Mouse (Mus musculus): ENCODE measurements around the gene Gm9944.

Gm9944 gene

DNA sequence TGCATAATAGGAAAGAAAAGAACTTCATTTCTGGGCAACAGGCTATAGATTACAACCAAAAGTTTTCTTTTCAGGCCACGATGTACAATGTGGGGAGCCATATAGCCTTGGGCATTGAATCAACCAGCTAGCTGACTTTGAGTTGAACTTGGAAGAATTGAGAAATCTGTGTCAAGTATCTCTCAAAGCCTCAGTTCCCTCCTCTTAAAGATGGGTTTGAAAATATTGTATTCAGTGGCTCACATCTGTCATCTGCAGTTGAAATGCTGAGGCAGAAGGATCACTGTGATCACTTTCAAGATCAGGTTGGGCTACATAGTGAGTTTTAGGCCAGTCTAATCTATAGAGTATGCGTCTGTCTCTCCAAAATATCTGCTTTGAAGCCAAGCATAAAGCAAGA, at the start of gene Gm9944:
Gene Gm9944 (minus strand): TSS at position 101 of the 400 bp plus-strand sequence.
- in situ Hi-C loops (cut with MboI; ENCODE audit: unreplicated experiment in 2 of 2) = no loop called here

DNA sequence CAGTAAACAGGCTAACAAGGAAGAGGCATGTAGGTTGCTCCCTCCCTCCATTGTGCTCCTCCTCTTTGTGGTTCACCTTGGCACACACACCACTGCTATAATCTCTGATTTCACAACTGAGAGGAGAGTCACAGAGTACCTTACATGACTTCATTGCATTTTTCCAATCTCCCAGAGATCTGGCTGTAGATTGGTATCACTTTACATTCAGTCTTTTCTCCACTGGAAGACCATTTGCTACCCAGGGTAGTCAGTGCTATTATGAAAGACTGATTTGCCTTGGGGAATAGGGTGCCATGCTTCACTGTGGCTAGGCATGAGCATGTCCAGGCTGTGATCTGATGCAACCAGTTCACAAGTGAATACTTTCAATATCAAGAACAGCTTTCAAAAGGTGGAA, 40.2 kb upstream of the Gm9944 start:
- in situ Hi-C loops (cut with MboI; ENCODE audit: unreplicated experiment in 2 of 2) = no loop called here

DNA sequence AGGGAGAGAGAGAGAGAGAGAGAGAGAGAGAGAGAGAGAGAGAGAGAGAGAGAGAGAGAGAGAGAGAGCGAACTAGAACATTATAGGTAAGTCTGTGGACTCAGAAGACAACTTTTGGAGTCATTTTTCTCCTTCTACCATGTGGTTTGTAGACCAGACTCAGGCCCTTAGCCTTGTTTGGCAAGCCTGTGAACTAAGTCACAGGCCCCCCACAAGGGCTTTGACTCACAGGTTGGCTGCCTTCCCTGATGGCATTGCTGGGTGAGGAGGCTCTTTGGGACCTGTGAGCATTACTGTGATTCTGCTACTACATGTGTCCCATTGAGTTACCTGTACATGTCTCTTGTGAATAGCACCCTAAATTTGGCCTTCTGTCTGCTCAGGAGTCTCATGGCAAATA, 15.0 kb upstream of the Gm9944 start:
- in situ Hi-C loops (cut with MboI; ENCODE audit: unreplicated experiment in 2 of 2) = no loop called here

DNA sequence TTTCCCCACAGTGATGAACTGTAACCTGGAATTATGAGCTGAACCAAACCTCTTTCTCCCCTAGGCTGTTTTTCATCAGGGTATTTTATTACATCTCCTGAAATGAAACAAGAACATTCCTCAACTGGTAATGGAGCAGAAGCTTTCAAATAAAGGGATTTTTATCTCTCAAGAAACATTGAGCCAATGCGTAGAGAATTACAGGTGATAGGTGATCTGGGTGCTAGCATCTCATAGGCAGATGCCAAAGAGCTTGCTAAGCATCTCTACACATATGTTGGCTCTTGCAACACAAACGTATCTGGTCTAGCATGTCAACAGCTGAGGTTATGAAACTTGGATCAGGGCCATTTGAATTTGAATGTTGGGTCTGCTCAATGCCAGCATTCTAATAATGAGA, 12.1 kb upstream of the Gm9944 start:
- in situ Hi-C loops (cut with MboI; ENCODE audit: unreplicated experiment in 2 of 2) = no loop called here

DNA sequence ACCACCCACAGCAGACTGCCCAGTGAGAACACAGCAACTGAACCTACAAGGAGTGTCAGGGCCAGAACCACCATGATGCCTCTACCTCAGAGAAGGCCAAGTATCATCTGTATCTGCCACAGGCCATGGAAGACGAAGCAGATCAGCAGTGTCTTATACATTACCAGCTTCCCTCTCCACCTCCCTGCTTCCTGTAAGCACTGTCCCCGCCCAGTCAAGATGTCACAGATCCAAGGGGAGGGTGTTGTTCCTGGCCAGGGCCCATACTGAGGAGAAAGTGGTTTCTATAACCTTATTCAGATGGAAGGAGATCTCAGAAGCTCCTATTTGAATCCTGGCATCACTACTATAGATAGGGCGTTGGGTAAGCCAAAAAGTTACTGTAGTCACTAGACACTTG, 10.5 kb upstream of the Gm9944 start, which contains the start of gene Aadacl3:
Gene Aadacl3 (minus strand): TSS at position 101 of the 400 bp plus-strand sequence.
- in situ Hi-C loops (cut with MboI; ENCODE audit: unreplicated experiment in 2 of 2) = no loop called here

DNA sequence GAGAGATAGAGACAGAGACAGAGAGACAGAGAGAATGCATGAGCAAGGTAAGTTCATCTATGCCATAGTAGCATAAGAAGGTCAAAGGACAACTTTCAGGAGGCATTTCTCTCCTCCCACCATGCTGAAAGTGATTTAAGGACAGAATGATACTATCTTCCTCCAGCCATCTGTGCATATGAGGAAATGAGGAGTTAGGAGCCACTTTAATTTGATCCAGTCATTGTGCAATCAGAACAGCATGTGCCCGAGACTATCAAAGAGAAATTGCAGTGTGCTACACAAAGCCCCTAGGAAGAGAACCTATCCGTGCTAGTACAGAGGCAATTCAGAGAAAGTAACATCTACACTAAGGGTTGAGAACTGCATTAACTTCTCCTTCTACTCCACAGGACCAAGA, 4.6 kb downstream of the Gm9944 start:
- in situ Hi-C loops (cut with MboI; ENCODE audit: unreplicated experiment in 2 of 2) = loop anchor here (25.0 kb wide), 2 partner anchors 414 to 714 kb away; no protein-coding TSS in a partner anchor

DNA sequence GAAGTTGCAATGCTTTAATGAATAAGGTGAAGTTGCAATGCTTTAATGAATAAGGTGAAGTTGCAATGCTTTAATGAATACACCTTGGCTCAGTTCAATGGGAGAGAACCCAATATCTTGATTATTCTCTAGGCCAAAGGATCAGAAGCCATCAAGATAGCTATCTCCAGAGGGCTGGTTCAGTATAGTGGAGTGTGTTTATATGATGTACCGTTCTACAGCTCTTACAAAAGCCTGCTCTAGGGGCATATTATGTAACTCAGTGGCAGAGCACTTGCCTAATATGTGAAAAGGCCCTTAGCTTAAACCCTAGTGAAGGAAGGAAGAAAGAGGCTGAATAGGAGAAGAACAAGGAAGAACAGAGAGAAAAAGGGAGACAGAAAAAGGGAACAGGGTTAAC, 11.5 kb downstream of the Gm9944 start:
- in situ Hi-C loops (cut with MboI; ENCODE audit: unreplicated experiment in 2 of 2) = loop anchor here (25.0 kb wide), 2 partner anchors 421 to 721 kb away; no protein-coding TSS in a partner anchor

DNA sequence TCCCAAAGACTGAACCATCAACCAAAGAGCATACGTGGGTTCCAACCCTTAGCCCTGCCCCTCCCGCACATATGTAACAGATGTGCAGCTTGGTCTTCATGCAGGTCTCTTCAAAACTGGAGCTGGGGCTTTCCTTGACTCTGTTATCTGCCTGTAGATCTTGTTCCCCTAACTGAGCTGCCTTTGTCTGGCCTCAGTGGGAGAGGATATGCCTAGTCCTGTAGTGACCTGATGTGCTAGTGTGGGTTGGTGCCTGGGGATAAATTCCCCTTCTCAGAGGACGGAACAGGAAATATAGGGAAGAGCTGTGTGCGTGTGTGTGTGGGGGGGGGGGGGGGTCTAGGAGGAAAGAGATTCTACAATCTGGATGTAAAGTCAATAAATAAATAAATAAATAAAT, 12.0 kb downstream of the Gm9944 start:
- in situ Hi-C loops (cut with MboI; ENCODE audit: unreplicated experiment in 2 of 2) = loop anchor here (25.0 kb wide), 2 partner anchors 421 to 721 kb away; no protein-coding TSS in a partner anchor

DNA sequence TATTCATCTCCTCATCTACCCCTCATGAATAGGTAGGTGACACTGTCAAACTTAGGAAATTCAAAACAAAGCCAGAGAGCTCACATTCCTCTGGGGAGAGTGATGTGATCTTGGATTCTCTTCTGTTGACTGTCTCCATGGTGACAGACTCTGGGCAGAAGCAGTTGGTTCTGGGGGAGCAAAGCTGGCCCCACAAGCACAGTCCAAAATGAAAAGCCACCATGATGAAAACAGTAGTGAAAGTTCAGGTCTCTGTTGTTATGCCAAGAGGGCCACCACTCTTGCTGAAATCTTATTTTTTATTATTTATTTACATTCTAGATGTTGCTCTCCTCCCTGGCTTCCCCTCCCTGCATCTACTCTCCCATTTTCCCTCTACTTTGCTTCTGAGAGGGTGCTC, 14.4 kb downstream of the Gm9944 start, which contains the start of gene 1700012P22Rik:
Gene 1700012P22Rik (minus strand): TSS at position 101 of the 400 bp plus-strand sequence.
- in situ Hi-C loops (cut with MboI; ENCODE audit: unreplicated experiment in 2 of 2) = loop anchor here (25.0 kb wide), 2 partner anchors 424 to 724 kb away; no protein-coding TSS in a partner anchor

DNA sequence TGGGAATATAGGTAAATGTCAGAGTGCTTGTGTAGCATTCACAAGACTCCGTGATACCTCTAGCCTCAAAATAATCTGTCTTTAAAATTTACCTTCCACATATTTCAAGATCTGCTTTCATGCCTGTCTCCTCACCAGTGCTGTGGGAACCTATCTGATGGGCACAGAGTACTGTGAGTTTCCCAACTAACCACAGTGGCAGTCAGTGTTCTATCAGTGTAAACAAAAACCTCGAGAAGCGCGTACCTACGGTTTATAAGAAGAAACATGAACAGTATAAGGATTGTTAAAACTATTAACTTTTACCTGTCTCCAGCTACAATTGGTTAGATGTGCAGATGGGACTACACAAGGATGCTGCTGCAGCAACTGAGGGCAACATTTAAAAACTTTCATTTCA, 19.9 kb downstream of the Gm9944 start:
- in situ Hi-C loops (cut with MboI; ENCODE audit: unreplicated experiment in 2 of 2) = loop anchor here (25.0 kb wide), 2 partner anchors 429 to 729 kb away; no protein-coding TSS in a partner anchor

DNA sequence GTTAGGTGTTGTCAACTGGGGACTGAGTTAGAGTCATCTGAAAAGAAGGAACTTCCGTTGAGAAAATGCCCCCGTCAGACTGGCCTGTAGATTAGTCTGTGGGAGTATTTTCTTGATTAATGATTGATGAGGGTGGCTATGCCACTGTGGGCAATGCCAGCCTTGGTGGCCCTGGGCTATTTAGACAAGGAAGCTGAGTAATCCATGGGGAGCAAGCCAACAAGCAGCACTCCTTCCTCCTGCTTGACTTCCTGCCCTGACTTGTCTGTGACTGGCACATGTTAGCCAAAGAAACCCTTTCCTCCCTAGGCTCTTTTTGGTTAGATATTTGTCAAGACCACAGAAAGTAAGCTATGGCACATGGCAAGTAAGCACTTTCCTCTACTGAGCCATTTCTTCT, 22.4 kb downstream of the Gm9944 start:
- in situ Hi-C loops (cut with MboI; ENCODE audit: unreplicated experiment in 2 of 2) = loop anchor here (25.0 kb wide), 2 partner anchors 432 to 732 kb away; no protein-coding TSS in a partner anchor

DNA sequence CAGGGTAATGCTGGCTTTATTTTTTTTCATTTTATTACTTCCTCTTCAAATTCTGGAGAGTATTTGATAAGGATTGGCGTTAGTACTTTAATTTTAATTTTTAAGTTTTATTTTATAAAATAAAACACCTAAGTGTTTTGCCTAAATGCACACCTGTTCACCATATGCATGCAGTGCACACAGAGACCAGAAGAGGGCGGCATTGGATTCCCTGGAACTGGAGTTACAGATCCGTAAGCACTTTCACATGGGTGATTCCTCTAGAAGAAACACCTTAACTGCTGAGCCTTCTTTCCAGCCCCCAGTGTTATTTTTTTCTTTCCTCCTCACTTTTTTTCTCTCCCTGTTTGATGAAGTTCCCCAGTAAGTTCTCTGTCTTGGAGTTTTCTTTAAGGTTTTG, 24.2 kb downstream of the Gm9944 start:
- in situ Hi-C loops (cut with MboI; ENCODE audit: unreplicated experiment in 2 of 2) = loop anchor here (10.0 to 25.0 kb wide), 3 partner anchors 76 to 733 kb away; no protein-coding TSS in a partner anchor

DNA sequence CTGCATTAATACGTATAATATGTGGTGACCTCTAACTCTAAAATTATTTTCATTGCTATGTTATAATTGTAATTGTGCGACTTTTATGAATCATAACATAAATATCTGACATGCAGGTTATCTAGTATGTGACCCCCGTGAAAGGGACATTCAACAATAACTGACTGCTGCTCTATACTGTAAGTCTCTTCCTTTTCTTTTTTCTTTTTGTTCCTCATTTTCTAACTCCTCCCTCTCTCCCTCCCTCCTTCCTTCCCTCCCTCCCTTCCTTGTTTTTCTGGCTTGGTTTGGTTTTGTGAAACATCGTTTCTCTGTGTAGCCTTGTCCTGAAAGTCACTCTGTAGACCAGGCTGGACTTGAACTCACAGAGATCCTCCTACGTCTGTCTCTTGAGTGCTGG, 28.5 kb downstream of the Gm9944 start:
- in situ Hi-C loops (cut with MboI; ENCODE audit: unreplicated experiment in 2 of 2) = loop anchor here in 1 of 2 experiments (10.0 kb wide), 1 partner anchor 80 kb away; no protein-coding TSS in a partner anchor

DNA sequence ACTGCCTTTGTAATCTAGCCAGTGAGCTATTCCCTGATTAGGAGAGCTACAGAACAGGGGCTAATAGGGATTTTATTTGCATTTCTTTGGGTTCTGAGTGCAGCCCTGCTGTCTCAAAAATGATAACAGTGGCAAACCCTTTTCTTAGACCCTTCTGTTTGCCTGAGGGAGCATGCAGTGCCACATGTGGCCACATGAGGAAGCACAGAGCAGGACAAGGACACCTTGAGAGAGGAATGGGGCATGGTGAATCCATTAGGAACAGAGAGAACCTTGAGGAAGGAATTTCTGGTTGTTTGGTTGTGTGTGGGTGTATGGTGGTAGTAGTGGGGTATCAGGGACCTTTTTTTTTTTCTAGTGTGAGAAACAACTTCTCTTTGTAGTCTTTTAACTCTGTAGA, 32.5 kb downstream of the Gm9944 start:
- in situ Hi-C loops (cut with MboI; ENCODE audit: unreplicated experiment in 2 of 2) = loop anchor here in 1 of 2 experiments (10.0 kb wide), 1 partner anchor 84 kb away; no protein-coding TSS in a partner anchor

DNA sequence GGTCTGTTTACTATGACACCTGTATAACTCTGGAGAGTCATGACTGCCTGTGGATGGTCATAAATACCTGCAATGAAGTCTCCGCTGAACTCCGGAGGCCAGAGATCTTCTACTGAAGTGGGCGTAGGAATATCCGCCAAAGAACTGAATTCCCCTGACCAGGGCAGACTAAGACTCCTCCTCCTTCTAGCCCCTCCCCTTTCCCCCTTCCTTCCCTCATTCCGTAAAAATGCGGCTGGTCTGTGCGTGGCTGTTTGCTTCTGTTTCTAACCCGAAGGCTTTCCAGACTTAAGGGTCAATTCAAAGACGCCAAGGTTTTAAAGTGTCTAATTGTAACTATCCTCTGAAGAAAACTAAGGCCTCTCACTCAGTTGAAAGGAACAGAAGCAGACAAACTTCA, 44.8 kb downstream of the Gm9944 start, which contains the start of gene Pramef12:
Gene Pramef12 (minus strand): TSS at position 175 of the 400 bp plus-strand sequence.
- in situ Hi-C loops (cut with MboI; ENCODE audit: unreplicated experiment in 2 of 2) = no loop called here

DNA sequence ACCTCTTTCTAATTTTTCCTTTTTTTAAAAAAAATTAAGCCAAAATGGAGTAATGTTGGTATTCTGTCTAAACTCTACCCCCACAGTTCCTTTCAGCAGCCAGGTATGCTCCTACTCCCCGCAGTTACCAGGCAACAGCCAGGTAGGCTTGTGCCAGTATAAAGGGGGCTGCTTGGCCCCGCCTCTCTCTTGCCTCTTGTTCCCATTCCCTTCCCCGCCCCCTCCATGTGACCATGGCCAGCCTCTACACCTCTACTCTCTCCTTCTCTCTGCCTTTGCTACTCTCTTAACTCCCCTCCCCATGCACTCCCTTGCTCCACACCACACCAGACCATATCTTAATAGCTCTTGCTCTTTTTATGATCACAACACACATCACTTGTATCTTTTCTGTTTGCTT, 46.9 kb downstream of the Gm9944 start:
- in situ Hi-C loops (cut with MboI; ENCODE audit: unreplicated experiment in 2 of 2) = no loop called here

DNA sequence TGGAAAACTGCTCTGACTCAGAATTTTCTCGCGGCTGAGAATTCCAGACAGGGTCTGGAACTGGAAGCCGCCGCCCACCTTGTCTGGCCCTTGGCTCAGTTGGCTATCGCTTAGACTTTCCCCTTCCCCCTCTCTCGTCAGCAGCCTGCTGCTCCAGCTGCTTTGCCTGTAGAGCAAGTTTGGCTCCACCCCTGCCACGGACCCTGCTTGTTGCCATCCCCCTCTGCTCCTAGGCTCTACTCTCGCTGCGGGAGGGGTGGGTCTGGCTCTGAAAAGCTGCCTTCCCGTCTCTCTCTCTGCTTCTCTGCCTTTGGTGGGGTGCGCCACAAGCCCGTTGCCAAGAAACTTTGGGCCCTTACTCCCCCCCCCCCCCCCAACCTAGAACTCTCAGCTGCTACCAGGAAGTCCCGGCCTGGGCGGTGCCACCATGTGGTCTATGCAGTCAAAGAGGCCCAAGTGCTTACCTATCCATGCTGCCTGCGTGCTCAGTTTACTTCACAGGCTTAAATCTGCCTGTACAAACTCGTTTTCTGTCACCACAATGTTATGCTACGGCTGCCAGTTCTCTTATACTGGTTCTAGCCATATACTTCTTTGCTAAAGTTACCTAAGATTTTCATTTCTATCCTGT, 48.5 kb downstream of the Gm9944 start:
- in situ Hi-C loops (cut with MboI; ENCODE audit: unreplicated experiment in 2 of 2) = no loop called here

All from v-Abl transformed pro-B cells (cell line).